In the genomic region with DNA sequence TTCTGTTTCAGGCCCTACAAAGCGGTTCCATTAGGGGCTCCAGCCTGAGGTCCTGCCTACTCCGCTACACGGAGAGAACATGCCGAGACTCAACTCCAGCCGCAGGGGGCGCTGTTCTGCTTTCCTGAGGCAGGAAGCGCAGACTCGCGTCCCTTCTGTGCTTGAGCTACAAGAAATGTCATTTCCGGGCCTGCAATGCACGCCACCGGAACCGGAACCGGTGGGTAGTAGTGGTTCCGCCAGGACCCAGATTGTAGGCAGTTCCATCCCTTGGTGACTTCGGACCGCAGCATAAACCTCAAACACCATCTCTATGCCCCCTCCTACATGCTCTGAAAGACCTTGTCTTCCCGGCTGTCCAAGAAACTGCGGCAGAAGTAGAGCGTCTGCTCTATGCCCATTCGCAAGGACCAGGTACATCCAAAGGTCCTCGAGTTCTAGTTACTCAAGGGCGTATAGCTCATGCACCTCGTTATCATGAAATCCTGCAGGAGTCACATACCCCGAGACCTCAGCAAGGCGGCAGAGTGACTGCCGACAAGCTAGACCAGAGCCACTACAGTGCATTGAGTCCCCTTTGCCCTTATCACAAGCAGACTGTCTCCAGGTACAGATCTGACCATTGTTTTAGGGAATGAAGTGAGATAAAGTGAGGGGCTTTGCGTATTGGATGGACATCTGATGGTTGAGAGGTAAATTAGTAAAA, we compare ENCODE assay signal across 1 mouse cellular context.
A peak's percentile ranks its signal among the peaks of the same experiment; 100 is the strongest.
TF ChIP-seq lines count a peak whose summit lies in the region.

A gene (plus strand): TSS at position 254 of the 706 bp plus-strand sequence.

TF ChIP-seq in CH12.LX, 34 proteins besides CTCF, POLR2A, EP300 and RAD21 (continued from another document):
- TF ChIP-seq KAT2A (IDR thresholded peaks at IDR 0.05; ENCODE audit: insufficient replicate concordance, low read length) = peak; percentile 89; the same call in 1 of the 2 replicates
- peak; percentile 59 for TF ChIP-seq NRF1 (IDR thresholded peaks at IDR 0.05; ENCODE audit: low read depth, low read length)
- peak; percentile 94 for TF ChIP-seq POLR2AphosphoS2 (IDR thresholded peaks at IDR 0.05; ENCODE audit: low read depth, low read length)
- no peak for TF ChIP-seq JUND (conservative IDR thresholded peaks at IDR 0.05; ENCODE audit: low read depth, low read length)
- TF ChIP-seq E2F4 (IDR thresholded peaks at IDR 0.05; ENCODE audit: insufficient replicate concordance, low read depth, low read length) = no peak
- TF ChIP-seq NELFE (IDR thresholded peaks at IDR 0.05; ENCODE audit: low read depth, low read length) = peak; percentile 90
- TF ChIP-seq IRF4 (IDR thresholded peaks at IDR 0.05; ENCODE audit: low read depth, low read length) = peak; percentile 67
- TF ChIP-seq GABPA (IDR thresholded peaks at IDR 0.05; ENCODE audit: insufficient replicate concordance, low read depth, low read length) = peak; percentile 56; the same call in 1 of the 2 replicates
- no peak for TF ChIP-seq ZNF384 (IDR thresholded peaks at IDR 0.05; ENCODE audit: low read depth, low read length)
- peak; percentile 85 for TF ChIP-seq SMC3 (IDR thresholded peaks at IDR 0.05; ENCODE audit: low read depth, low read length)
- no peak; the same call in 1 of the 2 replicates for TF ChIP-seq ETS1 (conservative IDR thresholded peaks at IDR 0.05; ENCODE audit: low read depth, low read length)
- TF ChIP-seq MAFK (IDR thresholded peaks at IDR 0.05; ENCODE audit: insufficient replicate concordance, low read length) = no peak
- TF ChIP-seq ZC3H11A (IDR thresholded peaks at IDR 0.05; ENCODE audit: low read depth, low read length) = peak; percentile 26
- TF ChIP-seq TBP (conservative IDR thresholded peaks at IDR 0.05; ENCODE audit: low read depth, low read length) = peak; percentile 82
- peak; percentile 92 for TF ChIP-seq HCFC1 (IDR thresholded peaks at IDR 0.05; ENCODE audit: low read depth, low read length)
- peak; percentile 89; the same call in 1 of the 2 replicates for TF ChIP-seq MYC (IDR thresholded peaks at IDR 0.05; ENCODE audit: low read depth, low read length)
- TF ChIP-seq ZKSCAN1 (IDR thresholded peaks at IDR 0.05; ENCODE audit: borderline replicate concordance, low read depth, low read length) = no peak
- TF ChIP-seq USF1 (IDR thresholded peaks at IDR 0.05; ENCODE audit: low read depth, low read length) = no peak
- no peak for TF ChIP-seq PAX5 (IDR thresholded peaks at IDR 0.05; ENCODE audit: low read length)
- TF ChIP-seq ZMIZ1 (IDR thresholded peaks at IDR 0.05; ENCODE audit: low read depth, low read length) = no peak
- TF ChIP-seq ELF1 (IDR thresholded peaks at IDR 0.05; ENCODE audit: low read depth, low read length) = peak; percentile 97
- TF ChIP-seq MAX (IDR thresholded peaks at IDR 0.05; ENCODE audit: low read length) = peak; percentile 89
- no peak for TF ChIP-seq CHD2 (IDR thresholded peaks at IDR 0.05; ENCODE audit: low read length)
- TF ChIP-seq RCOR1 (conservative IDR thresholded peaks at IDR 0.05; ENCODE audit: low read depth, low read length) = no peak
- peak; percentile 79 for TF ChIP-seq MEF2A (IDR thresholded peaks at IDR 0.05; ENCODE audit: borderline replicate concordance, low read depth, low read length)
- peak; percentile 95 for TF ChIP-seq BHLHE40 (IDR thresholded peaks at IDR 0.05; ENCODE audit: low read depth, low read length)
- peak; percentile 91 for TF ChIP-seq TCF12 (IDR thresholded peaks at IDR 0.05; ENCODE audit: low read depth, low read length)
- no peak for TF ChIP-seq CHD1 (IDR thresholded peaks at IDR 0.05; ENCODE audit: low read depth, low read length)
- peak; percentile 88; the same call in 1 of the 2 replicates for TF ChIP-seq MXI1 (IDR thresholded peaks at IDR 0.05; ENCODE audit: low read depth, low read length)
- peak; percentile 95 for TF ChIP-seq SIN3A (IDR thresholded peaks at IDR 0.05; ENCODE audit: low read length)
